Mouse (Mus musculus) liver, embryonic 14.5 days (tissue): ENCODE data around the gene Slc25a44. TPM values are rescaled to one million over a fixed set of nuclear protein-coding genes. Genes with fewer than 3 reads are reported as not detected.
A peak's percentile ranks its signal among the peaks of the same experiment; 100 is the strongest.

ENCODE experiments used
- ATAC-seq: fragments of 200-750 bp; cut with Nextera tagmentation; 2 replicates; pipeline ENCODE4 v1.8.0; 2017; ENCODE audit warnings: moderate number of reproducible peaks, mild to moderate bottlenecking, moderate library complexity; ENCODE audit not compliant: insufficient read depth
- DNase-seq, 3 experiments: peaks; one replicate each; pipeline ENCODE4 v3.0.0-alpha.2; 2012 to 2013; ENCODE audit warnings: low read depth in 3 of 3, low spot score in 3 of 3
- H3K27ac ChIP-seq: fragments of 300-500 bp; sonication (generic); 2 replicates; pipeline ENCODE4 v1.5.1; 2014; ENCODE audit warnings: moderate library complexity, mild to moderate bottlenecking, control low read depth, inconsistent platforms
- H3K27me3 ChIP-seq: fragments of 300-500 bp; sonication (generic); 2 replicates; pipeline ENCODE4 v1.6.1; 2014; ENCODE audit warnings: mild to moderate bottlenecking, low read length, moderate library complexity; ENCODE audit not compliant: control insufficient read depth, insufficient read depth
- H3K36me3 ChIP-seq: fragments of 300-500 bp; sonication (generic); replicated peaks from 2 replicates; pipeline ENCODE4 v1.6.1; 2014; ENCODE audit warnings: low read depth; ENCODE audit not compliant: control insufficient read depth, insufficient read depth
- H3K4me1 ChIP-seq, 2 experiments: fragments of 200-500 bp in 1 of 2; fragments of 300-500 bp in 1 of 2; sonication (generic) in 1 of 2; replicated peaks; 2 replicates each; pipeline ENCODE4 v1.6.1; 2012 to 2014; ENCODE audit warnings: antibody characterized with exemption in 1 of 2, inconsistent platforms in 1 of 2, low read length in 1 of 2; ENCODE audit not compliant: control insufficient read depth in 2 of 2, insufficient read depth in 2 of 2
- H3K4me2 ChIP-seq: fragments of 300-500 bp; sonication (generic); 2 replicates; pipeline ENCODE4 v1.6.1; 2014; ENCODE audit warnings: low read depth, mild to moderate bottlenecking, control low read depth, moderate library complexity
- H3K4me3 ChIP-seq, 2 experiments: fragments of 200-500 bp in 1 of 2; fragments of 300-500 bp in 1 of 2; sonication (generic) in 1 of 2; 2 replicates each; pipeline ENCODE4 v1.5.1; 2012 to 2014; ENCODE audit warnings: low read depth in 2 of 2, low read length in 2 of 2, mild to moderate bottlenecking in 2 of 2, control low read depth in 1 of 2, inconsistent platforms in 1 of 2, moderate library complexity in 1 of 2; ENCODE audit not compliant: insufficient read depth in 1 of 2
- H3K9ac ChIP-seq: fragments of 300-500 bp; sonication (generic); replicated peaks from 2 replicates; pipeline ENCODE4 v1.6.1; 2014; ENCODE audit warnings: mild to moderate bottlenecking, control low read depth, moderate library complexity
- H3K9me3 ChIP-seq: fragments of 300-500 bp; sonication (generic); 2 replicates; pipeline ENCODE4 v1.6.1; 2016; ENCODE audit warnings: low read length, mixed read lengths; ENCODE audit not compliant: control insufficient read depth
- CTCF ChIP-seq: IDR thresholded peaks from 2 replicates; pipeline ENCODE4 v1.5.1; 2016; ENCODE audit warnings: antibody characterized with exemption, low read depth, control low read depth
- EP300 ChIP-seq: IDR thresholded peaks from 2 replicates; pipeline ENCODE4 v1.6.1; 2016; ENCODE audit warnings: antibody characterized with exemption, low read depth
- WGBS: fragments of 180-500 bp; shearing (Covaris S2); extraction: QIAGEN DNeasy Blood & Tissue Kit; methylation state at CpG from one replicate; pipeline ENCODE4 v1.1.7; 2014; ENCODE audit not compliant: insufficient replicate concordance; 5-methylcytosine and 5-hydroxymethylcytosine counted together
- polyA plus RNA-seq, 2 experiments: library from polyadenylated mRNA; depleted of rRNA in 1 of 2; stranded (reverse) in 1 of 2; unstranded in 1 of 2; fragments of >200 nt; fragmentation: Nextera tagmentation in 1 of 2; extraction: Ambion mirVana in 1 of 2; gene quantifications; 2 replicates each; pipeline versions ENCODE4 v1.2.1 to v1.2.3; 2012 to 2014

The Slc25a44 gene
- polyA plus RNA-seq (2012; rRNA removed), result 8.8 and 9.2 TPM in 2 replicates
- 9.9 and 11.7 TPM in 2 replicates for polyA plus RNA-seq (2014; fragmentation: Nextera tagmentation; extraction: Ambion mirVana)

GRCm38 (mm10) chr3:88424605-88425329, at the start of gene Slc25a44:
Slc25a44 (minus strand) TSS chr3:88425139.
- ATAC-seq (peak; percentile 97), DNase-seq (peak; percentile 99)
- WGBS, result under 1% methylated on average over 35 of the region's 35 CpGs
- Histone ChIP-seq H3K4me2 (peak within 1 kb of the TSS; percentile 81), H3K27me3 (no peaks in the 10 kb centered on the region; the same call in 1 of the 2 replicates), H3K4me1 (peaks cover 23 to 35% of the 10 kb centered on the region in 2 experiments), H3K27ac (peak within 1 kb of the TSS; percentile 53), H3K4me3 (peak within 1 kb of the TSS; percentile 74 to 76), H3K9me3 (no peaks in the 10 kb centered on the region), H3K9ac (peak within 1 kb of the TSS; percentile 70), H3K36me3 (peaks cover 11% of the 10 kb centered on the region; the same call in 1 of the 2 replicates)
- TF ChIP-seq CTCF, result no peak
- no peak for TF ChIP-seq EP300

DNA sequence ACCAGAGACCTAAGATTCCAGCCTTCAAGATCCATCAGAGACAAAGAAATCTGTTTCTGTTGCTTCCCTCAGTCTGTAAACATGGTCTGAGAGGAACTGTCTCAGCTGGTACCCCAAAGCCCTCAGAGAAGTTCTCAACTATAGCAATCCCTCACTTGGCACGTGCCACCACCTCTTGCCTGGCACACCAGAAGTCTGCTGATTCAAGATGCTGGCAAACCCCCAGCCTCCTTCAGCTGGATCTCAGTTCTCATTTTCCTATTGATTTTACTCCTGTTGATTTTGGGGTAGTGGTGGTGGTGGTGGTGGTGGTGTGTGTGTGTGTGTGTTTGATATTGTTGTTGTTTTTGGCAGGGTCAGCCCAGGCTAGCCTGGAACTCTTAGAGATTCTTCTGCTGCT, 48.6 kb upstream of the Slc25a44 start:
- no peak overlapping the region for H3K27ac ChIP-seq
- ATAC-seq, result no peak
- no peaks in the 10 kb centered on the region; a peak in 1 of 4 replicates for H3K4me1 ChIP-seq
- 82% methylated on average over 1 of the region's 1 CpGs for WGBS
- TF ChIP-seq EP300, result no peak
- no peak for TF ChIP-seq CTCF
- H3K9me3 ChIP-seq, result no peaks in the 10 kb centered on the region
- H3K4me3 ChIP-seq, result no peak overlapping the region
- no peaks in the 10 kb centered on the region for H3K36me3 ChIP-seq
- no peak for DNase-seq
- H3K4me2 ChIP-seq, result no peak overlapping the region
- no peaks in the 10 kb centered on the region for H3K27me3 ChIP-seq
- no peak overlapping the region for H3K9ac ChIP-seq

DNA sequence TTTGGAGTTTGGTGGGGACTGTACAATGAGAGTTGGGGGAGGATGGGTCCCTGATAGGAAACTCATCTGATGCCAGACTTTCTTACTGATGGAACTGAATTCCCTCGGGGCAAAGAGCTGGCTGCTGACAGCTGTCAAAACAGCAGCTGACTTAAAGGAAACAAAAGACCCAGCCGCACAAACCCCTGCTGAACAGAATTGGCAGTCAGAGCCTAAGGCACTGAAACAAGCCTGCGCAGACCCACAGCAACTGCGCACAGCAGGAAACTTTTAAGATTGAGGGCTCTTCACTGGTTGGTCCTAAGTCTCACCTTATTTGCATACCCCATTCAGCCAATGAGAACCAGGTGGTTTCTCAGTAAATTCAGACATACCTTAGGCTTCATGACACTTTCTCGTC, 48.1 kb upstream of the Slc25a44 start:
- no peak overlapping the region for H3K4me2 ChIP-seq
- no peak for DNase-seq
- H3K9me3 ChIP-seq, result no peaks in the 10 kb centered on the region
- ATAC-seq, result no peak
- H3K4me3 ChIP-seq, result no peak overlapping the region
- WGBS, result 46% methylated on average over 5 of the region's 5 CpGs
- H3K27me3 ChIP-seq, result no peaks in the 10 kb centered on the region
- no peak overlapping the region for H3K9ac ChIP-seq
- H3K36me3 ChIP-seq, result no peaks in the 10 kb centered on the region
- no peak overlapping the region for H3K27ac ChIP-seq
- no peaks in the 10 kb centered on the region; a peak in 1 of 4 replicates for H3K4me1 ChIP-seq
- TF ChIP-seq CTCF, result no peak
- TF ChIP-seq EP300, result no peak

- Histone ChIP-seq H3K36me3 (no peaks in the 10 kb centered on the region), H3K4me3 (no peak overlapping the region), H3K27me3 (no peaks in the 10 kb centered on the region), H3K9me3 (no peaks in the 10 kb centered on the region), H3K27ac (no peak overlapping the region), H3K9ac (no peak overlapping the region), H3K4me2 (no peak overlapping the region), H3K4me1 (peaks cover 0 to 2% of the 10 kb centered on the region in 2 experiments; a peak in 2 of 4 replicates)
- TF ChIP-seq EP300, result no peak
- ATAC-seq (peak; percentile 35; the same call in 1 of the 2 replicates), DNase-seq (no peak)
- 63% methylated on average over 10 of the region's 10 CpGs for WGBS
These were observed 46.1 kb upstream of the Slc25a44 start for GRCm38 (mm10) chr3:88470943-88471479.

- ATAC-seq, result no peak
- TF ChIP-seq CTCF, result no peak
- no peak for TF ChIP-seq EP300
- DNase-seq, result no peak
- H3K27me3 ChIP-seq, result no peaks in the 10 kb centered on the region
- H3K27ac ChIP-seq, result no peak overlapping the region
- 60% methylated on average over 2 of the region's 2 CpGs for WGBS
- H3K4me1 ChIP-seq, result peaks cover 0 to 2% of the 10 kb centered on the region in 2 experiments; a peak in 2 of 4 replicates
- no peaks in the 10 kb centered on the region for H3K36me3 ChIP-seq
- no peaks in the 10 kb centered on the region for H3K9me3 ChIP-seq
- no peak overlapping the region for H3K9ac ChIP-seq
- H3K4me2 ChIP-seq, result no peak overlapping the region
- H3K4me3 ChIP-seq, result no peak overlapping the region
These were observed 44.5 kb upstream of the Slc25a44 start for GRCm38 (mm10) chr3:88469466-88469865.
